Mouse (Mus musculus): ENCODE measurements around the gene Ryr2.

DNA sequence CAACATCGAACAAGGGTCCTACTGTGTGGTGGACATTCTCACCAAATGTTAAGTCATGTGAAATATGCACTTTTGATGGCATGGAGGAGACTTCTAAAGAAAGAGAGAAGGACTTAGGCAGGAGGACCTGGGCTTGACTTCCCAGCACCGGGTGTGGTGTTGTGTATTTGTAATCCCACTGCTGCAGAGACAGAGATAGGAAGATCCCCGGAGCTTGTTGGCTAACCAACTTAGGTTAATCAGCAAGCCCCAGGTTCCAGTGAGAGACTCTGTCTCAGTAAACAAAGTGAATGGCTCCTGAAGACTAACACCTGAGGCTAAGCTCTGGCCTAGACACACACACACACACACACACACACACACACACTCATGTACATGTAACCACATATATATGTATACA is 7.3 kb downstream of the Ryr2 start:
- TF ChIP-seq CTCF (IDR thresholded peaks at IDR 0.05; ENCODE audit: low read depth) (no peak), EP300 (IDR thresholded peaks at IDR 0.05; ENCODE audit: low read depth) (peak; percentile 78)

All from liver, embryonic 14.5 days (tissue).